Comparison of ENCODE assay signal across 8 mouse cellular contexts in the genomic region with DNA sequence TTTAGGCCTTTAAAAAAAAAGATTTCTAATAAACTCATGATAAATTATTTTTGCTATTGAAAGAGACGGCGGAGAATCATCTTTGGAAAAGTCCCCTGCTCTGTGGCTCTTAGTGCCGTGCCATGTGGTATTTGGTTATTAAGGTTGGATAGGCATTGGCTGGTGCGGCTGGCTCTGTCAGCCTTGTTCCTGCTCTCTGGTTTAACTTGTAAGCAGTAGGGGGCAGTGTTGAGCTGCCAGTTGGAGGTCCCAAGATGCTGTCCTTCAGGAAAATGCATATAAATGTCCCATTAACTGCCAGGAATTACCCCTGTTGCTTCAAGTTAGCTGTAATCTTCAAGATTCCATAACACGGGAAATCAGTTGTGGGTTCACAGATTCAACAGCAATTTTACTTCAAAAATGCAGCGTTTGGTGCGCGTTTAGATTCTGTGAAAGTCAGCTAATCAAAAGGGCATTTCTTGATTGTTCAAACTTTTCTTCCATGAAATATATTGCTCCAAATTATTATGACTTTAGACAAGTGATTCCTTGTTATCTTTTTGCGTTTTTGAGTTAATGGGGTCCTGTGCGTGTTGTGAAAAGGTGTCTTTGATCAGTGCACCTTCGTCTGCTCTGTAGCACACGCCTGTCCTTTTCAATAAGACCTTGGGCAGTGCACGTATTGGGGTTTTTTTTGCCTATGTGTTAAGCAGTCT.
DNase-seq lines count a peak whose midpoint lies in the region; ATAC-seq and TF ChIP-seq lines count a peak whose summit lies in the region.

No protein-coding gene starts in this region.

- H3K4me3 ChIP-seq in spleen, adult 2 months (ENCODE audit: extremely low read depth, insufficient read depth, insufficient read length): no peak overlapping the region
- no peak overlapping the region for H3K4me3 ChIP-seq in midbrain, postnatal 0 days (ENCODE audit: low read depth, low read length)

- peak in 1 of 2 experiments; percentile 17 for DNase-seq in spleen, adult 2 months (ENCODE audit: low read depth in 1 of 2, low spot score in 2 of 2)
- no peak for DNase-seq in spleen, adult 12 weeks (ENCODE audit: low spot score)
- DNase-seq in c-Kit-negative CD71-positive TER-119-positive erythroid progenitor cells, embryonic 14.5 days (ENCODE audit: low read depth, low spot score): peak; percentile 8
- peak; percentile 52 for DNase-seq in fibroblast of lung, adult 2 months (ENCODE audit: low read depth)
- DNase-seq in induced T-regulatory cell, adult 2 months (ENCODE audit: low read depth): peak; percentile 47
- DNase-seq in left cerebral cortex, postnatal 4 days: peak; percentile 73
- DNase-seq in midbrain, postnatal 0 days (ENCODE audit: low spot score): peak; percentile 83
- DNase-seq in thymus, postnatal 36 days: peak; percentile 20 to 28

- no peaks in the 10 kb centered on the region for H3K4me1 ChIP-seq in spleen, adult 2 months (ENCODE audit: control insufficient read depth, insufficient read depth, insufficient read length)
- H3K4me1 ChIP-seq in midbrain, postnatal 0 days (ENCODE audit: insufficient read depth, low read length): 0 out of 2 replicates have a peak, but pooled peaks cover 2% of the 10 kb centered on the region

- H3K27ac ChIP-seq in spleen, adult 2 months (ENCODE audit: insufficient read depth, low read length): no peak overlapping the region
- no peak overlapping the region for H3K27ac ChIP-seq in midbrain, postnatal 0 days (ENCODE audit: low read depth, low read length)

- no peak; the same call in 1 of the 2 replicates for ATAC-seq in midbrain, postnatal 0 days (ENCODE audit: low FRiP score)

- no peak for TF ChIP-seq POLR2A in spleen, adult 2 months (IDR thresholded peaks at IDR 0.05; ENCODE audit: low read depth, low read length)

- 85% methylated on average over 13 of the region's 13 CpGs for WGBS in spleen, adult 2 months
- WGBS in midbrain, postnatal 0 days: 48% methylated on average over 13 of the region's 13 CpGs

- no peak overlapping the region for H3K9ac ChIP-seq in midbrain, postnatal 0 days (replicated peaks; ENCODE audit: low read length, poor library complexity, severe bottlenecking)

- intact Hi-C loops in left cerebral cortex, postnatal 4 days (cut with DNase I): no loop called here

- H3K36me3 ChIP-seq in spleen, adult 2 months (ENCODE audit: control insufficient read depth, insufficient read depth, low read length): peaks cover 4% of the 10 kb centered on the region
- no peaks in the 10 kb centered on the region for H3K36me3 ChIP-seq in midbrain, postnatal 0 days (ENCODE audit: insufficient read depth, low read length)

- no peaks in the 10 kb centered on the region for H3K27me3 ChIP-seq in spleen, adult 2 months (ENCODE audit: control insufficient read depth, insufficient read depth, low read length)
- no peaks in the 10 kb centered on the region for H3K27me3 ChIP-seq in midbrain, postnatal 0 days (ENCODE audit: insufficient read depth, low read length)

- no peak overlapping the region for H3K4me2 ChIP-seq in midbrain, postnatal 0 days (ENCODE audit: low read depth, low read length, poor library complexity, severe bottlenecking)

- no peaks in the 10 kb centered on the region for H3K9me3 ChIP-seq in midbrain, postnatal 0 days (ENCODE audit: low read length)

- peak; percentile 19; the same call in 1 of the 2 replicates for TF ChIP-seq CTCF in spleen, adult 2 months (IDR thresholded peaks at IDR 0.05; ENCODE audit: extremely low read depth, insufficient read depth, insufficient read length, insufficient replicate concordance)
- TF ChIP-seq CTCF in midbrain, postnatal 0 days (IDR thresholded peaks at IDR 0.05): peak; percentile 86
